ENCODE assay signal across 15 mouse cellular contexts in genomic region chr2:31953687-31954086, GRCm38 (mm10). TPM values are rescaled to one million over a fixed set of nuclear protein-coding genes. Genes with fewer than 3 reads are reported as not detected.
A peak's percentile ranks its signal among the peaks of the same experiment; 100 is the strongest.
DNase-seq lines count a peak whose midpoint lies in the region; ATAC-seq lines count a peak whose summit lies in the region.
"Had no signal": no experiment of that assay in that cellular context is flagged by ENCODE, and none has a peak within 500 bp of the region (broad histone marks: within the 10 kb centered on the region; RNA-seq: fewer than 3 reads in every experiment).

No protein-coding gene starts in this region.

- H3K4me3 ChIP-seq in heart, embryonic 15.5 days = no peak overlapping the region
- H3K4me3 ChIP-seq in kidney, embryonic 16.5 days (ENCODE audit: low read length) = no peak overlapping the region
- H3K4me3 ChIP-seq: erythroblast, embryonic 14.5 days; hindbrain, embryonic 13.5 days; neural tube, embryonic 13.5 days; stomach, embryonic 15.5 days had no signal

- H3K27me3 ChIP-seq in heart, embryonic 15.5 days = 0 out of 2 replicates have a peak, but pooled peaks cover 5% of the 10 kb centered on the region
- no peaks in the 10 kb centered on the region for H3K27me3 ChIP-seq in kidney, embryonic 16.5 days (ENCODE audit: insufficient read depth, low read length)
- H3K27me3 ChIP-seq: stomach, embryonic 15.5 days had no signal

- H3K4me2 ChIP-seq in heart, embryonic 15.5 days = no peak overlapping the region; the same call in 1 of the 2 replicates
- no peak overlapping the region for H3K4me2 ChIP-seq in kidney, embryonic 16.5 days (replicated peaks; ENCODE audit: low read depth, low read length)
- H3K4me2 ChIP-seq: hindbrain, embryonic 13.5 days; neural tube, embryonic 13.5 days; stomach, embryonic 15.5 days had no signal

- no peaks in the 10 kb centered on the region for H3K36me3 ChIP-seq in heart, embryonic 15.5 days
- H3K36me3 ChIP-seq in kidney, embryonic 16.5 days (ENCODE audit: insufficient read depth, low read length) = no peaks in the 10 kb centered on the region
- H3K36me3 ChIP-seq: hindbrain, embryonic 13.5 days; neural tube, embryonic 13.5 days; stomach, embryonic 15.5 days had no signal

- no peak for DNase-seq in heart, postnatal 36 days
- peak; percentile 57 for DNase-seq in 3T3-L1 (ENCODE audit: low read depth, low spot score)
- peak; percentile 36 for DNase-seq in NIH3T3 (ENCODE audit: low read depth)
- no peak for DNase-seq in layer of hippocampus, postnatal 10 days (ENCODE audit: low spot score in 2 of 2)
- DNase-seq in left cerebral cortex, postnatal 4 days = no peak
- DNase-seq: cerebellum, adult 11-12 months; gastrocnemius, postnatal 14 days; retina, postnatal 1 day; thymus, postnatal 25 days had no signal

- WGBS in heart, embryonic 15.5 days = 35% methylated on average over 8 of the region's 8 CpGs
- WGBS in kidney, embryonic 16.5 days = 45% methylated on average over 8 of the region's 8 CpGs

- no peaks in the 10 kb centered on the region for H3K9me3 ChIP-seq in heart, embryonic 15.5 days (replicated peaks)
- H3K9me3 ChIP-seq in kidney, embryonic 16.5 days (ENCODE audit: low read length) = no peaks in the 10 kb centered on the region
- H3K9me3 ChIP-seq: hindbrain, embryonic 13.5 days; neural tube, embryonic 13.5 days; stomach, embryonic 15.5 days had no signal

- no peak overlapping the region for H3K9ac ChIP-seq in heart, embryonic 15.5 days
- H3K9ac ChIP-seq in kidney, embryonic 16.5 days (replicated peaks; ENCODE audit: low read length) = no peak overlapping the region
- H3K9ac ChIP-seq: hindbrain, embryonic 13.5 days; neural tube, embryonic 13.5 days; stomach, embryonic 15.5 days had no signal

- peak overlapping the region; percentile 84 for H3K27ac ChIP-seq in heart, embryonic 15.5 days
- H3K27ac ChIP-seq in kidney, embryonic 16.5 days (ENCODE audit: low read length) = peak overlapping the region; percentile 88
- H3K27ac ChIP-seq: hindbrain, embryonic 13.5 days; neural tube, embryonic 13.5 days; stomach, embryonic 15.5 days had no signal

- intact Hi-C loops in heart, postnatal 36 days (cut with DNase I) = no loop called here
- intact Hi-C loops in left cerebral cortex, postnatal 4 days (cut with DNase I) = no loop called here

- peaks cover 45% of the 10 kb centered on the region for H3K4me1 ChIP-seq in heart, embryonic 15.5 days (replicated peaks)
- H3K4me1 ChIP-seq in kidney, embryonic 16.5 days (ENCODE audit: insufficient read depth, low read length) = peaks cover 33% of the 10 kb centered on the region

- peak; percentile 71 for ATAC-seq in heart, embryonic 15.5 days (replicated peaks; ENCODE audit: insufficient number of reproducible peaks, insufficient read depth, low FRiP score, low read depth)
- peak; percentile 67 for ATAC-seq in kidney, embryonic 16.5 days (ENCODE audit: low FRiP score, low TSS enrichment)

RNA-seq across cellular contexts. Expression of gene Aif1l, which starts 3.7 kb away (rescaled TPM):
- polyA plus RNA-seq in heart, embryonic 15.5 days (2015; fragmentation: Nextera tagmentation; extraction: Ambion mirVana) = 45.9 and 46.7 TPM in 2 replicates
- total RNA-seq in heart, postnatal 36 days (2021) = 1 to 10 TPM; 1.6 to 3.2 TPM
- 90.4 and 101 TPM in 2 replicates for polyA plus RNA-seq in kidney, embryonic 16.5 days (2015; fragmentation: Nextera tagmentation; extraction: Ambion mirVana)
- total RNA-seq in layer of hippocampus, postnatal 10 days (2021) = 1 to 10 TPM; 8.6 to 8.8 TPM
- 10 to 100 TPM; 10.5 to 14.1 TPM for total RNA-seq in left cerebral cortex, postnatal 4 days (2021)
- polyA plus RNA-seq: erythroblast, embryonic 14.5 days had no signal

RNA-seq across cellular contexts. Expression of gene Nup214, which starts 20.5 kb away (rescaled TPM):
- 54.7 and 55.1 TPM in 2 replicates for polyA plus RNA-seq in heart, embryonic 15.5 days (2015; fragmentation: Nextera tagmentation; extraction: Ambion mirVana)
- total RNA-seq in heart, postnatal 36 days (2021) = 10 to 100 TPM; 33.4 to 34.5 TPM
- polyA plus RNA-seq in kidney, embryonic 16.5 days (2015; fragmentation: Nextera tagmentation; extraction: Ambion mirVana) = 70.2 and 94.1 TPM in 2 replicates
- 10 to 100 TPM; 51.7 to 57.0 TPM for total RNA-seq in layer of hippocampus, postnatal 10 days (2021)
- 10 to 100 TPM; 54.0 to 59.8 TPM for total RNA-seq in left cerebral cortex, postnatal 4 days (2021)

Comparison
In these comparisons a context has a peak if more than half of its experiments do, and no peak if none do; other contexts are left out.
1. DNase-seq: peak in 3T3-L1 (single experiment) and NIH3T3 (single experiment); none in heart, postnatal 36 days (0 of 2), layer of hippocampus, postnatal 10 days (0 of 2) and left cerebral cortex, postnatal 4 days (single experiment).